In genomic region chr5:102977138-102977537, GRCm38 (mm10) we compare ENCODE assay signal across 10 mouse cellular contexts.
DNase-seq lines count a peak whose midpoint lies in the region; ATAC-seq lines count a peak whose summit lies in the region.
"Had no signal": no experiment of that assay in that cellular context is flagged by ENCODE, and none has a peak within 500 bp of the region (broad histone marks: within the 10 kb centered on the region; RNA-seq: fewer than 3 reads in every experiment).

No protein-coding gene starts in this region.

- no peaks in the 10 kb centered on the region for H3K27me3 ChIP-seq in hindbrain, embryonic 11.5 days (ENCODE audit: control insufficient read depth, insufficient read depth, low read length)
- no peaks in the 10 kb centered on the region for H3K27me3 ChIP-seq in hindbrain, embryonic 10.5 days (ENCODE audit: insufficient read depth, poor library complexity, severe bottlenecking)
- H3K27me3 ChIP-seq in forebrain, embryonic 13.5 days: no peaks in the 10 kb centered on the region
- H3K27me3 ChIP-seq in midbrain, embryonic 14.5 days (ENCODE audit: control insufficient read depth, insufficient read depth, low read length): no peaks in the 10 kb centered on the region
- H3K27me3 ChIP-seq: liver, embryonic 15.5 days had no signal

- no peak overlapping the region for H3K27ac ChIP-seq in hindbrain, embryonic 11.5 days (ENCODE audit: low read depth, low read length)
- H3K27ac ChIP-seq in hindbrain, embryonic 10.5 days: no peak overlapping the region
- peak overlapping the region; percentile 69 for H3K27ac ChIP-seq in forebrain, embryonic 13.5 days
- H3K27ac ChIP-seq in midbrain, embryonic 14.5 days (replicated peaks; ENCODE audit: low read depth, low read length): peak overlapping the region; percentile 82
- H3K27ac ChIP-seq: liver, embryonic 15.5 days had no signal

- intact Hi-C loops in heart, postnatal 25 days (cut with DNase I): no loop called here

- H3K4me1 ChIP-seq in hindbrain, embryonic 11.5 days (replicated peaks; ENCODE audit: control insufficient read depth, insufficient read depth, low read length): no peaks in the 10 kb centered on the region; the same call in 1 of the 2 replicates
- peaks cover 17% of the 10 kb centered on the region for H3K4me1 ChIP-seq in hindbrain, embryonic 10.5 days (replicated peaks)
- H3K4me1 ChIP-seq in forebrain, embryonic 13.5 days: peaks cover 22% of the 10 kb centered on the region
- peaks cover 18% of the 10 kb centered on the region for H3K4me1 ChIP-seq in midbrain, embryonic 14.5 days (ENCODE audit: control insufficient read depth, insufficient read depth, low read length)
- H3K4me1 ChIP-seq: liver, embryonic 15.5 days had no signal

- H3K9me3 ChIP-seq in hindbrain, embryonic 11.5 days (ENCODE audit: control insufficient read depth, low read length): no peaks in the 10 kb centered on the region
- no peaks in the 10 kb centered on the region for H3K9me3 ChIP-seq in hindbrain, embryonic 10.5 days
- no peaks in the 10 kb centered on the region for H3K9me3 ChIP-seq in forebrain, embryonic 13.5 days (replicated peaks)
- no peaks in the 10 kb centered on the region for H3K9me3 ChIP-seq in midbrain, embryonic 14.5 days (ENCODE audit: control insufficient read depth, low read length)
- H3K9me3 ChIP-seq: liver, embryonic 15.5 days had no signal

- 49% methylated on average over 6 of the region's 6 CpGs for WGBS in hindbrain, embryonic 11.5 days
- WGBS in hindbrain, embryonic 10.5 days: 45% methylated on average over 6 of the region's 6 CpGs
- WGBS in forebrain, embryonic 13.5 days: 48% methylated on average over 6 of the region's 6 CpGs
- WGBS in midbrain, embryonic 14.5 days: 52% methylated on average over 6 of the region's 6 CpGs

- ATAC-seq in hindbrain, embryonic 11.5 days (ENCODE audit: low FRiP score): peak; percentile 54
- ATAC-seq in forebrain, embryonic 13.5 days: peak; percentile 83
- ATAC-seq in midbrain, embryonic 14.5 days (ENCODE audit: low FRiP score, low TSS enrichment): peak; percentile 53; the same call in 1 of the 2 replicates
- ATAC-seq: Patski had no signal

- no peak overlapping the region for H3K4me3 ChIP-seq in hindbrain, embryonic 11.5 days (ENCODE audit: low read depth, low read length)
- H3K4me3 ChIP-seq in hindbrain, embryonic 10.5 days: no peak overlapping the region
- H3K4me3 ChIP-seq in forebrain, embryonic 13.5 days: no peak overlapping the region
- no peak overlapping the region for H3K4me3 ChIP-seq in midbrain, embryonic 14.5 days (replicated peaks; ENCODE audit: low read depth, low read length)
- H3K4me3 ChIP-seq: liver, embryonic 15.5 days had no signal

- no peak overlapping the region for H3K9ac ChIP-seq in hindbrain, embryonic 11.5 days (ENCODE audit: low read depth, low read length)
- no peak overlapping the region for H3K9ac ChIP-seq in forebrain, embryonic 13.5 days
- H3K9ac ChIP-seq in midbrain, embryonic 14.5 days (replicated peaks; ENCODE audit: low read length): no peak overlapping the region
- H3K9ac ChIP-seq: liver, embryonic 15.5 days had no signal

- DNase-seq in hindbrain, embryonic 11.5 days (ENCODE audit: low spot score): peak; percentile 26
- DNase-seq in hindbrain, embryonic 10.5 days (ENCODE audit: low spot score): no peak
- DNase-seq in ES-CJ7 (ENCODE audit: low read depth, low spot score): peak; percentile 50
- peak; percentile 23 for DNase-seq in midbrain, embryonic 14.5 days
- DNase-seq in heart, postnatal 25 days (ENCODE audit: low spot score): no peak
- DNase-seq in heart, postnatal 4 days: no peak
- DNase-seq in gastrocnemius, postnatal 10 days: no peak

- H3K36me3 ChIP-seq in hindbrain, embryonic 11.5 days (ENCODE audit: control insufficient read depth, insufficient read depth, low read length): no peaks in the 10 kb centered on the region
- H3K36me3 ChIP-seq in hindbrain, embryonic 10.5 days: no peaks in the 10 kb centered on the region
- no peaks in the 10 kb centered on the region for H3K36me3 ChIP-seq in forebrain, embryonic 13.5 days (ENCODE audit: poor library complexity, severe bottlenecking)
- 0 out of 2 replicates have a peak, but pooled peaks cover 4% of the 10 kb centered on the region for H3K36me3 ChIP-seq in midbrain, embryonic 14.5 days (ENCODE audit: control insufficient read depth, insufficient read depth, low read length)
- H3K36me3 ChIP-seq: liver, embryonic 15.5 days had no signal

- no peak overlapping the region for H3K4me2 ChIP-seq in hindbrain, embryonic 11.5 days (replicated peaks; ENCODE audit: low read depth, low read length)
- H3K4me2 ChIP-seq in forebrain, embryonic 13.5 days: peak overlapping the region; percentile 10; the same call in 1 of the 2 replicates
- no peak overlapping the region for H3K4me2 ChIP-seq in midbrain, embryonic 14.5 days (ENCODE audit: low read length)
- H3K4me2 ChIP-seq: liver, embryonic 15.5 days had no signal

Comparison
In these comparisons a context has a peak if more than half of its experiments do, and no peak if none do; other contexts are left out.
1. DNase-seq: peak in hindbrain, embryonic 11.5 days (single experiment), ES-CJ7 (single experiment) and midbrain, embryonic 14.5 days (single experiment); none in hindbrain, embryonic 10.5 days (single experiment), heart, postnatal 25 days (single experiment), heart, postnatal 4 days (single experiment) and gastrocnemius, postnatal 10 days (single experiment).
2. H3K27ac ChIP-seq: peak in forebrain, embryonic 13.5 days (single experiment) and midbrain, embryonic 14.5 days (single experiment); none in hindbrain, embryonic 11.5 days (single experiment) and hindbrain, embryonic 10.5 days (single experiment).
3. Peak in every context shown above with its lines, with median percentiles within 50 percentile points of each other: ATAC-seq.